Mouse (Mus musculus) lung, embryonic 16.5 days (tissue): ENCODE data around the gene Prkcz. TPM values are rescaled to one million over a fixed set of nuclear protein-coding genes. Genes with fewer than 3 reads are reported as not detected.

Experiments used
- ATAC-seq: fragments of 200-750 bp; cut with Nextera tagmentation; 2 replicates; pipeline ENCODE4 v1.8.0; 2017; ENCODE audit warnings: low read depth, mild to moderate bottlenecking, moderate library complexity
- H3K27ac ChIP-seq: fragments of 300-500 bp; sonication (generic); 2 replicates; pipeline ENCODE4 v1.5.1; 2014; ENCODE audit warnings: mild to moderate bottlenecking, control low read depth, low read length
- H3K27me3 ChIP-seq: fragments of 300-500 bp; sonication (generic); 2 replicates; pipeline ENCODE4 v1.6.1; 2014; ENCODE audit warnings: low read depth, low read length, mixed read lengths; ENCODE audit not compliant: control insufficient read depth, insufficient read depth
- H3K36me3 ChIP-seq: fragments of 300-500 bp; sonication (generic); 2 replicates; pipeline ENCODE4 v1.6.1; 2014; ENCODE audit warnings: low read length; ENCODE audit not compliant: control insufficient read depth, insufficient read depth
- H3K4me1 ChIP-seq: fragments of 300-500 bp; sonication (generic); replicated peaks from 2 replicates; pipeline ENCODE4 v1.6.1; 2014; ENCODE audit warnings: low read length, mixed read lengths; ENCODE audit not compliant: control insufficient read depth, insufficient read depth
- H3K4me2 ChIP-seq: fragments of 300-500 bp; sonication (generic); 2 replicates; pipeline ENCODE4 v1.6.1; 2014; ENCODE audit warnings: low read depth, low read length, control low read depth
- H3K4me3 ChIP-seq: fragments of 300-500 bp; sonication (generic); 2 replicates; pipeline ENCODE4 v1.5.1; 2014; ENCODE audit warnings: mild to moderate bottlenecking, low read length, control low read depth
- H3K9ac ChIP-seq: fragments of 300-500 bp; sonication (generic); 2 replicates; pipeline ENCODE4 v1.6.1; 2014; ENCODE audit warnings: low read length, control low read depth
- H3K9me3 ChIP-seq: fragments of 300-500 bp; sonication (generic); 2 replicates; pipeline ENCODE4 v1.6.1; 2016; ENCODE audit warnings: low read length; ENCODE audit not compliant: control insufficient read depth
- WGBS: fragments of 180-500 bp; shearing (Covaris S2); extraction: QIAGEN DNeasy Blood & Tissue Kit; methylation state at CpG from one replicate; pipeline ENCODE4 v1.1.7; 2014; 5-methylcytosine and 5-hydroxymethylcytosine counted together
- polyA plus RNA-seq: library from polyadenylated mRNA; unstranded; fragments of >200 nt; fragmentation: Nextera tagmentation; extraction: Ambion mirVana; gene quantifications from 2 replicates; pipeline ENCODE4 v1.2.1, GENCODE M21; 2015

Gene Prkcz
- polyA plus RNA-seq, 1 experiment from 2014 or later, result 21.1 TPM

DNA sequence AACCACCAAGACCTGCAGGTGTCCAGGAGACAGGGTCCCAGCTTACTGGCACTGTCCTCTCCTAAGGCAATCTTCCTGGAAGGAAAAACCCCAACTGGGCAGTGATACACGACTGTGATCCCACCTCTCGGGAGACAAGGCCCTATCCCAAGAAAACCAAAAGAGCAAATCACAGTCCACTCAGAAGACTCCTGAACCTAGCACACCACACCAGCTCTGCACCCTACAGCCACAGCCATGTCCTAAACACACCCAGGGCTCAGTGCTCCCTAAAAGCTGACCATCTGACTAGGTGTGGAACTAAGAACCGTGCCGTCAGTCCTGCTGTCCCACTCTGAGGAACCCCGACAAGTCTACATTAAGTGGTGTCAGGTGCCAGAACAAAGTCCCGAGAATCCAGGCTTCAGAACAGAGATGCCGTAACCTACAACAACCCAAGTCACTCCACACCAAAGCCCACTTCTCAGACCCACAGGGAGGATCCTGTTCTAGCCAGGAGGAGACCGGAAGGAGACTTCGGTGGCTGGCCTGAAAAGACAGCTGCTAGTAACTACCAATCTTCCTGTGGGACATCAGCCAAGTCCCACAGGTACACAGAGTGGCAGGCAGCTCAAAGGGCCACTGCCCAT lies 142.9 kb downstream of the Prkcz start:
- H3K27me3 ChIP-seq, result no peaks in the 10 kb centered on the region
- peak overlapping the region; percentile 17; the same call in 1 of the 2 replicates for H3K9ac ChIP-seq
- 63% methylated on average over 9 of the region's 9 CpGs for WGBS
- peak overlapping the region; percentile 90 for H3K4me3 ChIP-seq
- no peaks in the 10 kb centered on the region for H3K9me3 ChIP-seq
- H3K4me1 ChIP-seq, result peaks cover 68% of the 10 kb centered on the region
- no peak overlapping the region; the same call in 1 of the 2 replicates for H3K27ac ChIP-seq
- H3K36me3 ChIP-seq, result no peaks in the 10 kb centered on the region
- H3K4me2 ChIP-seq, result peak overlapping the region; percentile 97
- no peak for ATAC-seq

DNA sequence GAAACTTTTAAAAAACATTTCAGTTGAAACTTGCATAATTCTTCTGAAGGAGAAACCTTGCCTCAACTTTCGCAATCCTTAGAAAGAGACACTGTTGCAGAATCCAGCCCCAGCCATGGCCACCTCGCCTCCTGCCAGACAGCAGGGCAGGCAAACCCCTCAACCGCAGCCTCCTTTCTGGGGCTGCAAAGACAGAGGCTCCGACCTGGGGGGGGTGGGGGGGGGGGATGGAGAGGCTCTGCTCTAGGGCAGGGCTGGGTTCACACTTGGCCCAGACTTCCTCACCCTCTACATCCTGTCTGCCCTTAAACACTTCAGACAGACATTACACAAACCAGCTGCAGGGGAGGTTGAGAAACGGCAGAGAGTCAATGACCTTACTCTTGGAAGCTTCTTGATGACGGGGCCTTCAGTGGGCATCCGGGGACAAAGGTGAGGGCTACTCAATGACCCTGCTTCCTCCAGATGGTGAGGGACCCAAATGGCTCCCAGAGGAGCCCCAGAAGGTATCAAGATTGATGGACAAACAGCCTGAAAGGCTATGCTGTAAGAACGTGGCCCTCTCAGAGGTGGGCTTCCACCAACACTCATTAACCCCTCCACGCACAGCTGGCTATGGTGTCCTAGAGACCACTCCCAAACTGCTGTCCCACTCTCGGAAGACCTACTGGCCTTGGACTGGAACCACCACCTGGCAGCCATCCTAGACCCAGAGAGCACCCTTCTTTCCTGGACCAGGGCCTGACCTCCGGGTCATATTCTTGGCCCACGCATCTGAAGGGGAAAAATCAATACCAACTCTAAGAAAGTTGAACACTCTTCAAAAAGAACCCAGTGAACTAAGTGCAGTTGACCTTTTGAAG lies 143.7 kb downstream of the Prkcz start:
- WGBS, result 33% methylated on average over 12 of the region's 12 CpGs
- ATAC-seq, result no peak
- Histone ChIP-seq H3K9me3 (no peaks in the 10 kb centered on the region), H3K4me3 (no peak overlapping the region), H3K27me3 (no peaks in the 10 kb centered on the region), H3K27ac (peak overlapping the region; percentile 50), H3K9ac (peak overlapping the region; percentile 17; the same call in 1 of the 2 replicates), H3K4me2 (peak overlapping the region; percentile 97), H3K36me3 (no peaks in the 10 kb centered on the region), H3K4me1 (peaks cover 68% of the 10 kb centered on the region)

DNA sequence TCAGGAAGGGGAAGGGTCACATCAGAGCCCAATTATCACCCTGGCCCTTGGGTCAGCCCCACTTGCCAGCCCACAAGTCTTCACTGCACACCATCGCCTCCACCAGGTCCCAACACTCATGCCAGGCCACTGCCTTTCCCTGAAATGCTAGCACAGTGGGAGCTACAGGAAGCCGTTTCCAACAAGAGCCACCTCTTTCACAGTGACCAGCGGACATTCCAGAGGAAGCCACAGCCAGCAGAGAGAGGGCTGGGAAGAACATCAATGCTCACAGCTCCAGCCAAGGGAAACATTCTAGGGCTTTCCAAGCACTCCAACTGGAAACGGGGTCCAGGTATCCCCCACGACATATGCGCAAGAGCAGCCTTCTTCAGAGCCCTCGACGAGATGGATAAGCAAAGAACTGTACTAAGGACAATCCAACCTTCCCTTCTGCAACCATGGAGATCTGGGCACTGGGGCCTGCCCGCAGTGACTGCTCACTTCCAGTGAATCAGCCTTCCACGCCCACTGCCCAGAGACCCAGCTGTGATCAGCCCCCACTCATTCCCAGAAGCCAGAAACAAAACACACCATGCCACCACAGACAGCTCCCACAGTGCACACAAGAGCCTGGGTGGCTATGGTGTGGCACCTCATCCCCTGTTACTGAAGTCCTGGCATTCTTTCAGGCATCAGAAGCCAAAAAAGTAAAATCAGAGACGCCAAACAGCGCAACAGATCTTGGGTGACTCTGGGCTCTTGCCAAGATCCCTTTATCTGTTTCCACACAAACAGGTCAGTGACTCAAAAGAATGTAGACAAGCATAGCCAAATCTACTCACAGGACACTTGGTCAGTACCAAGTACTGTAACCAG lies 145.2 kb downstream of the Prkcz start:
- WGBS, result 38% methylated on average over 12 of the region's 12 CpGs
- Histone ChIP-seq H3K27me3 (no peaks in the 10 kb centered on the region), H3K4me3 (no peak overlapping the region), H3K4me2 (peak overlapping the region; percentile 38), H3K4me1 (peaks cover 68% of the 10 kb centered on the region), H3K27ac (peak overlapping the region; percentile 6), H3K9ac (peak overlapping the region; percentile 16; the same call in 1 of the 2 replicates), H3K9me3 (no peaks in the 10 kb centered on the region), H3K36me3 (no peaks in the 10 kb centered on the region)
- ATAC-seq, result peak; percentile 20; the same call in 1 of the 2 replicates

DNA sequence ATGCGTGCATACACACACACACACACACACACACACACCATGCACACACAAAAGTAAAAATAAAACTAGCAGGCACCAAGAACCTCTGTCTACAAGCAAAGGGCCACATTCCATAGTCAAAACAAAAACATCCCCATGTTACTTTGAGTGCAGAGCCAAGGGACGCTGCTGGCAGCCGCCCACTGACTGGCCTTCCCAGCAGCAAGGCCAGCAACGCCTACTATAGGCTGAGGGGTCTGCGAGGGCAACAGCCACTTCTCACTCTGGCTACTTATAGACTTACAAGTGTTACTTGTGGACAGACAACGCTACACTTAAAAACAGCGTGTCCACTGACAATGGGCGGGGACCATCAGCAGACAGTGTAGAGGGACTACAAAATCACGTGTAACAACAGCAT lies 146.0 kb downstream of the Prkcz start:
- Histone ChIP-seq H3K27ac (peak overlapping the region; percentile 40; the same call in 1 of the 2 replicates), H3K9me3 (no peaks in the 10 kb centered on the region), H3K4me1 (peaks cover 67% of the 10 kb centered on the region), H3K36me3 (0 out of 2 replicates have a peak, but pooled peaks cover 2% of the 10 kb centered on the region), H3K9ac (no peak overlapping the region), H3K4me2 (peak overlapping the region; percentile 38), H3K4me3 (no peak overlapping the region), H3K27me3 (no peaks in the 10 kb centered on the region)
- 34% methylated on average over 9 of the region's 9 CpGs for WGBS
- peak; percentile 29 for ATAC-seq

DNA sequence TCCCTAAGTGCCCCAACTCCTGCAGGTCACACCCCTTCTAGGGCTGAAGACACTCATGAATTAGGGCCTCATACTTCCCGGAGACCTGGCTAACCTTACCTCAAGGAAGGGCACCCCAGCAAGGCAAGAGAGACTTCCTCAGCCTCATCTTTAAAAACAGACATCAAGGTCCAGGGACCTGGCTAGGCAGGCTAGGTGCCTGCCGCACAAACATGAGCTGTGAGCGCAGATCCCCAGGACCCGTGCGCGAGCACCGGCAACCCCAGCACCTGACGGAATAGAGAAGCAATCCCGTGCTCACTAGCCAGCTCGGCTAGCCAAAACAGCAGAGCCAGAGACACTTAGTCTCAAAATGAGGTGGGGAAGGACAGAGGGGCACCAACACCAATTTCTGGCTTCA lies 146.4 kb downstream of the Prkcz start:
- ATAC-seq, result no peak

DNA sequence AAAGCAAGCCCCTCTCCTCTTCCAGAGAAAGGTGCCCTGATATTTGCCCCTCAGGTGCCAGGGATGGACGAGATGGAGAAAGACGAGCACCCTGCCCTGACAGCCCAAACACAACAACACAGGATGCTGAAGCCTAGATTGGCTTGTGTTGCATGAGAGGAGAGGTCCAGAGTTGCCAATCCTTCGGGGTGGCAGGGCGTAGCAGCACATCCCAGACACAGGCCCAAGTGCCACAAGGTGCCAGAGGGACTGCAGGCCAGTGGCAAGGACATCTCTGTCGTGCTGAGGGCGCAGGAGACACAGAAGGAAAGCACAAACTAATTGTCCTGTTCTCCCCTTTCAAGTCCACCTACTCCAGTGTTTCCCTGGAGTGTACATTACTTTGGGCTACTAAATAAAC lies 147.0 kb downstream of the Prkcz start:
- Histone ChIP-seq H3K27ac (no peak overlapping the region), H3K9me3 (no peaks in the 10 kb centered on the region), H3K4me2 (no peak overlapping the region), H3K4me1 (peaks cover 63% of the 10 kb centered on the region), H3K9ac (0 out of 2 replicates have a peak overlapping the region, but pooled peaks have one; percentile 5), H3K36me3 (0 out of 2 replicates have a peak, but pooled peaks cover 2% of the 10 kb centered on the region), H3K4me3 (no peak overlapping the region), H3K27me3 (no peaks in the 10 kb centered on the region)
- WGBS, result 73% methylated on average over 6 of the region's 6 CpGs
- no peak for ATAC-seq

More for the DNA sequence above, 146.4 kb downstream of the Prkcz start:
- Histone ChIP-seq H3K27me3 (no peaks in the 10 kb centered on the region), H3K4me3 (no peak overlapping the region), H3K4me2 (no peak overlapping the region), H3K9ac (0 out of 2 replicates have a peak overlapping the region, but pooled peaks have one; percentile 5), H3K9me3 (no peaks in the 10 kb centered on the region), H3K4me1 (peaks cover 63% of the 10 kb centered on the region), H3K27ac (no peak overlapping the region), H3K36me3 (0 out of 2 replicates have a peak, but pooled peaks cover 2% of the 10 kb centered on the region)
- WGBS, result 57% methylated on average over 10 of the region's 10 CpGs

DNA sequence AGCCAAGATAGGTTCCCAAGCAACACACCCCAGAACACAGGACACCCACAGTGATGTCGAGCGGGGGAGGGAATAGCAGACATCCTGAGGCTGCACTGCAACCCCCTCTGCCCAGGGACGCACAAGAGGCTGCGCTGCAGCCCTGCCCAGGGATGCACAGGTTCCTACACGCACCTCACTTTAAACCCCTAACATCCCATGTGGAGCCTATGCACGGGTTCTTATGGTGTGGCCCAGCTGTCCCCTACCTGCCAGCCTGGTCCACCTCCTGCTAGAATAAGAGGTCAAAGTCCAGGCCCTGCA lies 147.5 kb downstream of the Prkcz start:
- no peak overlapping the region for H3K4me2 ChIP-seq
- no peaks in the 10 kb centered on the region for H3K9me3 ChIP-seq
- no peak overlapping the region for H3K9ac ChIP-seq
- peaks cover 63% of the 10 kb centered on the region for H3K4me1 ChIP-seq
- no peak for ATAC-seq
- 0 out of 2 replicates have a peak, but pooled peaks cover 2% of the 10 kb centered on the region for H3K36me3 ChIP-seq
- no peak overlapping the region for H3K4me3 ChIP-seq
- no peak overlapping the region for H3K27ac ChIP-seq
- H3K27me3 ChIP-seq, result no peaks in the 10 kb centered on the region
- 72% methylated on average over 6 of the region's 6 CpGs for WGBS

DNA sequence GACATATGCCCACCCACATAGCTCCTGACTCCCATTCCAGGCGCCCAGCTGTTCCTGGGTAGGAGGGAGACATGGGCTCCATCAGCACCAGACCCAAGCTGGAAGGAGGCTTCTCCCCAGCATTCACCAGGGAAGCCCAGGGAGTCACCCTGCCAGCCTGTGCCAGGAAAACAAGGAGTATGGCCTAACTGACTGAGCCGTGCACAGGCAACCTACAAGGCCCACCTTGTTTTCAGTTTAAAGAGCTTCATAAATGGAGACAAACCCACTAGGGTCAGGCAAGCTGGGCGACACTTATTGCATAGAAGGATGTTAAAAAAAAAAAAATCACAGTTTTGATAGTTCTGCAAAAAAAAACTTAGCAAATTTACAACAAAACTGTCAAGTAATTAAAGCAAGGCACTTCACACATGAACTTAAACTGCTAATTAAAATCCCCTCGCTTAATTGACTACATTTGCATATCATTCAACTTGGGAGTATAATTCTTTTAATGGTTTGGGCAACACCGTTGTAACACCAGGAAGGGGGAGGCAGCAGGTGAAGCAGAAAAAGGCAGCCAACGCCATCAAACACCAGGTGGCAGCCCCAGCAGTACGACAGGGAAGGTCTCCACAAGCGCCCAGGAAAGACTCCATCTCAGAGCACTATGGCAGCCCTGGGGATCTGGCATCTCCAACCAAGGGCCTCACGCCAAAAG lies 148.0 kb downstream of the Prkcz start:
- no peak overlapping the region for H3K9ac ChIP-seq
- ATAC-seq, result no peak

More for the DNA sequence above, 148.0 kb downstream of the Prkcz start:
- H3K27me3 ChIP-seq, result no peaks in the 10 kb centered on the region
- 0 out of 2 replicates have a peak, but pooled peaks cover 2% of the 10 kb centered on the region for H3K36me3 ChIP-seq
- H3K27ac ChIP-seq, result no peak overlapping the region
- H3K9me3 ChIP-seq, result no peaks in the 10 kb centered on the region
- 58% methylated on average over 9 of the region's 9 CpGs for WGBS
- H3K4me3 ChIP-seq, result no peak overlapping the region
- no peak overlapping the region for H3K4me2 ChIP-seq
- peaks cover 63% of the 10 kb centered on the region for H3K4me1 ChIP-seq
